Mouse (Mus musculus): ENCODE results near the gene Arsg.
"Not testable (repeated sequence)": the region's sequence is repeated elsewhere in the genome, so short reads cannot be mapped to it uniquely, and the experiment has no call there.

Arsg gene

DNA sequence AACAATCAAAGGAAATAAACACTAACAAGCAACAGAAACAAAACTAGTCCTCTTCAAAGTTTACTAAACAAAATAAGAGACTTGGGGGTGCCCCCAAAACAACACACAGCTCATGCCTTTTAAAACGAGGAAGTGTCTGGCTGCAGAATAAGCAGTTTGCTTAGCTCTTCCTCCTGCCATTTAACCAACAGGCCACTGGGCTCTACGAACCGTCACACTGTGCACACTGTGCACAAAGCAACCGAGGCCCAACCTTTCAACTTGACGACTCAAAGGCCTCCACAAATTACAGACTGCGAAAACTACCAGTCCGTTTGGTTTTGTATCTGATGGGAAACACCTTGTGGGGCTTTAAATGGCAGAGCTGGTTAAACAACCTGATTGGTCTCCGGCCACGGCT is 3.0 kb upstream of the Arsg start:
- DNase-seq (ENCODE audit: low spot score), result peak; percentile 28

DNA sequence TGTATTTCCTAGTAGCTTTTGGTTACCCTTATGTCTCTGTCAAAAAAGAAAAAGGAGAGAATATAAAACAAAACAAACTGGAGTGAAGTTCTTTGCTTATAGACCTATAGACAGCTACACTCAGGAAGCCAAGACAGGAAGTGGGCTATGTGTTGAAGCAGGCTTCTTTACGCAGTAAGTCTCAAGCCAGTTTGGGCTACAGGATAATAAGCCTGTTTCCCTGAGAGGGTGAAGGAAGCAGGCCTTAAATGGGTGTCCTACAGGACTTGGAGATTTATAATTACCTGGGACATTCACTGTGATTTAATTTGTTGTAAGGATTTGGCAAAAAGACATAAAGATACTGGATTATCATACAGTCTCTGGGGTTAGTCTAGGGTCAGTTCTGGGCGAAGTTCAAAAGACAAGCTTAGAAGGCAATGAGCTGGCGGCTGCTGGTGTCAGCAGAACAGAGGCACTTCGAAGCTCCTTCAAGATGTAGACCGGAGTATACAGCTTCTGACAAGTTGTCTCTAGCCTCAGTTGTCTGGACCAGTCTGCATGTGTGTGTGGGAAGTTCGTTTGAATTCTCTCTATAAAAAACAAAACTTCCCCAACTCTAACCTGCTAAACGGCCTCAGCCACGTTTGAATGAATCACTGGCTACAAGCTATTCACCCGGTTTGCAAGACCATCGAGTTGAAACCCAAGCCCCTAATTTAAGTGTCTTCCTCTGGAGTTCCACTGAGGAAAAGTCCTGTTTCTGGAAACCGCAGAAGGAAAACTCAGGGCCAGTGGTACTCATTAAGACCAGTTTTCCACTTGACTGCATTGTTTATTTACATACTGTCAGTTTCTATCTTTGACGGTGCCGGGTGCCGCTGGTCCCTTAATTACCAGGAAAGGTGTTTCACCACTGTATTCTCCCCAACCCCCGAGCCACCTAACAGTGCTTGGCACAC is 2.0 kb upstream of the Arsg start:
- peak; percentile 64 for DNase-seq (ENCODE audit: low spot score)

DNA sequence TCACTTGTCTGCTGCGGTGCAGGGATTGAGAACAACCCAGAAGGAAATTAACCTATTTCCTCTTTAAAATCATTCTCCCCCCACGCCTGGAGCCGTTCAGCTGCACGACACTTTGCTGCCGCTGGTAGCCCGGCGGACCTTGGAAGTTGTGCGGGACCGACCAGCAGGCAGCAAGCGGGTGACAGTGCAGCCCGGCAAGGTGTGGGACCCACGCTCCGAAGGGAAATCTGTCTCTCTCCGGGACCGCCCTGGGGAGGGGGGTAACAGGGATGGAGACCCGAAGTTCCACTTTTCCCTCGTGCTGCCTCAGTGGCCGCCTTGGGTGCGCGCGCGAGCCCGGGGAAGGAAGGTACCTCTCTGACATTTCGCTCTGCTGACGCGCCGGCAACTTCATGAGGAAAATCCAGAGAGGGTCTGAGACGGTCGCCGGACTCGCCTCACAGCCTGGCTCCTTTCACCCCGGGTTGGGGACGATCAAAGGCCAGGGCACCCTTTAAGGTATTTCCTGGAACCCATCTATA is 943 bp upstream of the Arsg start:
- peak; percentile 56 for DNase-seq (ENCODE audit: low spot score)

DNA sequence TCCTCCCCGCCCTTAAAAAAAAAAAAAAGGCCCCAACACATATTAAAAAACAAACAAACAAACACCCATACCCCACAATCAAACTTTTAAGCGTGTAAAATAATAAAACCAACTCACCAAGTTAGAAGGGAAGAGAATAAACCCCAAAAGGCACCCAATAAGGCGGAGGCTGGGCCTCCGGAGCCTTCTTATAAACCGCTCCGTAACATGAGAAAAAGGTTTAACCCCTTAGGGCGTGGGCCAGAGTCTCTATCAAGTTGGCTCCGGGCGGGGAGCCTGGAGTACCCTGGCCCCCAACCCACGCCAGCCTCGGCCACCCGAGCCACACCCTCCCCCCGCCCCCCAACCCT is 378 bp upstream of the Arsg start:
- no peak for DNase-seq (ENCODE audit: low spot score)

DNA sequence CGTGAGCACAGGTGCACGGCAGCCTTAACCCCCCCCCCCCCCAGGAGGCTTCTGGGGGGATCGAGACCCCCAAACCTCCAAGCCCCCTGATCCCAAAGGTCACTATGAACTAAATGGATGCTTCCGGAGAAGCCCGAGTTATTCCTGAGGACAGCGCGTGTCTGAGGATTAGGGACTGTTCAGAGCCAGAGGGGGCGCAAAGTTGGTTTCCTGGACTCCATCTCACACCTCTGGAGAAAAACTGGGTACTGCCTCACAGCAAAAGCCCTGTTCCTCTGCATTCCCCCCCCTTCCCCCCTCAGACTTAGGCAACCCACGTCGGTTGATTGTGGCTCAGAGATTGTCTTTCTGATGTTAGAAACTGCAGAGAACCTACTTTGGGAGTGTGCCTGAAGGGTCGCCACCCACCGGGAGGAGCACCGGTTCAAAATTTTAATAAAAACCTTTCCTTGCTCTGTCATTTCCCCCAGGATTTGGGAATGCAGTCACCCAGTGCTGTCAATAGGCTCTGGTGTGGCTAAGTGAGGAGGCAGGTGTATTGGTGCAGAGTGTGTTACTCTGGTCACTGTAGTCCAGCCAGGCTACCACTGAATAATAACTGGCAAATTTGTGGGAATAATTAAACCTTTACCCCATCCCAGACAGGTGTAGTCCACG is 1.0 kb downstream of the Arsg start:
- no peak for DNase-seq (ENCODE audit: low spot score)

DNA sequence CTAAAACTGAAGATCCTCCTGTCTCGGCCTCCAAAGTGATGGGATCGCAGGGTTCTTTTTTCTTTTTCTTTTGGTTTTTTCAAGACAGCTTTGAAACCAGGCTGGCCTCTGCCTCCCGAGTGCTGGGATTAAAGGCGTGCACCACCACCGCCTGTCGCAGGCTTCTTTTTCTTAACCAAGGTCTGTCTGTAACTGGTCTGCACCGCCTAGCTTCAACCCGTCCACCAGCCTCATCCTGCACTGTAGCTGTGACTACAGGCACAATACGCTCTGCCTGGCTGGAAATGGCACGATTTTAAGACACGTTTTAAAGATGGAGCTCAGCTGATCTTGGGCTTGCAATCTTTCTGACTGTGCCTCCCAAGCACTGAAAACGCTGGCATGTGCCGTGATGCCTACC is 1.7 kb downstream of the Arsg start:
- no peak for DNase-seq (ENCODE audit: low spot score)

DNA sequence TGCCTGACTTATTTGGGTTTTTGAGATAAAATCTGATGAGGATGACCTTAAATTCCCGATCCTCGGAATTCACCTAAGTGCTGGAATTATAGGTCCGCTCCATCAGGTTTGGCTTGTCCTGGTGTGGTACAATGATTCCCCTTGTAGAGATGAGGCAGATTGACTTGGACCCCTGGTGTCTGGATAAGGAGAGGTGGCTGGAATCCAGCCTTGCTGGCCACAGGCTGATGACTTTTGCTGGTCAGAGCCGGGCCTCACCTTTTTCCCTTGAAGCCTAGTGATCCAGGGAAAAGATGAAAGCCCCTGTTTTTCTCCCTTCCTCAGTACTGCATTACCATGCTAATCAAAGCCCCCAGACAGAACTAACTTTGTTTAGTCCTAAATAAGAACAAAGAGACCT is 2.5 kb downstream of the Arsg start:
- DNase-seq (ENCODE audit: low spot score), result no peak

DNA sequence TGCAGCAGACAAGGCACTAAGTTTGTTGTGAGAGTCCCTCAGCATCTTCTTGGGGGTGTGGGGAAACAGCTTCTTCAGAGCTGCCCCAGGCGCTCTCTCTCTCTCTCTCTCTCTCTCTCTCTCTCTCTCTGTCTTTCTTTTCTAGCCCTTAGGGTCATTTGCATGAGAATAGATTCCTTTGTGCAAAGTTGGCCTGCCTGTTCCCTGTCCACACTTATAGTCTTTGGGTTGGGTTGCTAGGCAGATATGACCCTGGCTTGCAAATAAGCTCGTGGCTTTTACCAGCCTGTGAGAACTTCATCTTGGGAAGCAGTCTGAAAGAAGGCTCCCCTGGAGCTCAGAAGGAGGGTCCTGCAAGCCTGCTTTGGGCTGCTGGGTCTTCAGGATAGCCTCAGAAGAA is 3.1 kb downstream of the Arsg start:
- DNase-seq (ENCODE audit: low spot score), result no peak

DNA sequence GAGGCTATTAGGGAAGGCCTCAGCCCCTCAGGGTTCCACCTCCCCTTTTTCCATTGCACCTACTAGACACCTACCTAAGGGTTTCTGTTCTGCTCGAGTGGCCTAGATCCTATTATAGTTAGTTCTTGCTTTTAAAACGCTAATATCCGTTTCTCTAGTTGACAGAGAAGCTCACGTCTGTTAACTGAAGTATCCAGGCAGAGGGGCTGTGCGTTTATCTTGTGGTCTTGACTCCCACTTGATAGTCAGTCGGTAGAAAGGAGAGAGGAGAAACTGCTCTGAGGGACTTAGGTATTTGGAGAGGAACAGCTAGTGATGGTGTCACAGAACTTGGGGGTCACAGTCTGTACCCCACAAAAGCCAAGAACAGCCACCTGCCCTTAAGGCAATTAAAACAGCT is 3.5 kb downstream of the Arsg start:
- no peak for DNase-seq (ENCODE audit: low spot score)

DNA sequence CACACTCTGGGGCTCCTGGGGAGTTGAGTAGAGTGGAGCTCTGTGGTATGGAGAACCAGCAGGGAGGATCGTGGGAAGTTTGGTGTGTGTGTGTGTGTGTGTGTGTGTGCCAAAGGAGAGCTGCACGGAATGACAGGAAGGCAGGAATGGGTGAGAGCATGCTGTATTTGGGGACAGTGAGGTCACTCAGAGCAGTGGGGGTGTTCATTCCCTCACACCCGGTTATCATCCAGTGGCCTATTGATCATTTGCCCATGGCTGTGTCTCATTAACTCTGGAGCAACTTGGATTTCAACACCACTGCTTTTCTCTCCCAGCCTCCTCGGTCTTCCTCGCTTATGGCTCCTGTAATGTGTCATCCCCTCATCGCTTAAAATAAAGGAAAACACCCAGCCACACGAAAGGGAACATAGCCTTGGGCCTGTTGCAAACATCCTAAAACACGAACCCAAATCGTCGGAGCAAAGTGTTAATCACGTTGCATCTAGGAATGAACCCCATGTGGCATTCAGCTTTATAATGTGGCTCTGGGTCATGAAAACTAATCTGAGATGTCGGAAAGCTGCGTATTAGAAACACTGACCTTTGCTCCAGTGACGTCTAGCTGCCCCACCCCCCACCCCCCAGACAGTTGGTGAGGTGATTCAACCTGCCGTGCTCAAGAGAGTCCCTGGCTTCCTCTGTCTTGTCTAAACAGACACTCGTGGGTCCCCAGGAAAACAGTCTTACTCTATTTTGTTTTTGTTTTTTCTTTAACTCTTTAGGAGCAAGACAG is 4.6 kb downstream of the Arsg start:
- no peak for DNase-seq (ENCODE audit: low spot score)

DNA sequence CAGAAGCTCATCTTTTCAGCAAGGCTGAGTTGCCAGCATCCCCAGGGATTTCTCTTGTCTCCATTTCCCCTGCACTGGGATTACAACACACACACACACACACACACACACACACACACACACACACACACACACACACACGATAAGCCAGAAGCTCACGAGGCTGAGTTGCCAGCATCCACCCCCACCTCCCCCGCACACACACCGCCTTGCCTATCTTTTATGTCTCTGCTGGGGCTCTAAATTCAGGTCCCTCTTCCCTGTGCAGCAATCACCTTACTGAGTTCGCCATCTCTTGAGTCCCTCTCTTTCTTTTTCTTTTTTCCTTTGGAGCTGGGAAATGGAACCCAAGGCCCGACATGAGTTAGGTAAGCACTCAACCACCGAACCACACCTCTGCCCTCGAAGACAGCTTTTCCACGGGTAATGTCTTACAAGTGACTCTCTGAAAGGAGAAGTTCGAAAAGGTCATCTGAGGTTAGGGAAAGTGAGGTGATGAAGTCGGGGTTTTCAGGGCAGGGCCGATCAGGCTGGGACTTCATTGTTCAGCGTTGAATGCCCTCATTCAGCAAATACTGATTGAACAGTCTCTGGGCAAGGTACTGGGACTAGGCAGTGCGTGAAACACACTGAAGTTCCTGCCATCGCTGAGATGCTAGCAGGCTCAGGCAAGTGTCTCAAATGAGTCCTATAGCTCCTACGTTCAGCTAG is 6.6 kb downstream of the Arsg start:
- no peak for DNase-seq (ENCODE audit: low spot score)

DNA sequence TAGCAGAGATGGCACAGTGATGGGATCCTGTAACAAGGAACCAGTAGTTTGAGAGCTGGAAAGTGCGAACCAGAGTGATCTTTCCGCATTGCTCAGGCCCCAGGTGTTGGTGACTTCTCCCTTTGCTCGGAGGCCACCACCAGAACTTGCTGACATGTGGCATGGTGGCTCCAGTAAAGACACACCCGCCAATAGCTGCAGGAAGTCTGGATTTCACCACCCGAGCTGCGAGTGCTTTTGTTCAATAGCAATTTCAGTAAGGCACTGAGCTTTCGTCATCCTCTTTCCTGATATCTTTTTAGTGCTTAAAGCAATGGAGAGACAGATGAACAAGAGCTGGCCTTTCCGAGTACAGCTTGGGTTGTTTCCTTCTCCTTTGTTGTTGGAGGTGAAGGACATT is 7.3 kb downstream of the Arsg start:
- no peak for DNase-seq (ENCODE audit: low spot score)

DNA sequence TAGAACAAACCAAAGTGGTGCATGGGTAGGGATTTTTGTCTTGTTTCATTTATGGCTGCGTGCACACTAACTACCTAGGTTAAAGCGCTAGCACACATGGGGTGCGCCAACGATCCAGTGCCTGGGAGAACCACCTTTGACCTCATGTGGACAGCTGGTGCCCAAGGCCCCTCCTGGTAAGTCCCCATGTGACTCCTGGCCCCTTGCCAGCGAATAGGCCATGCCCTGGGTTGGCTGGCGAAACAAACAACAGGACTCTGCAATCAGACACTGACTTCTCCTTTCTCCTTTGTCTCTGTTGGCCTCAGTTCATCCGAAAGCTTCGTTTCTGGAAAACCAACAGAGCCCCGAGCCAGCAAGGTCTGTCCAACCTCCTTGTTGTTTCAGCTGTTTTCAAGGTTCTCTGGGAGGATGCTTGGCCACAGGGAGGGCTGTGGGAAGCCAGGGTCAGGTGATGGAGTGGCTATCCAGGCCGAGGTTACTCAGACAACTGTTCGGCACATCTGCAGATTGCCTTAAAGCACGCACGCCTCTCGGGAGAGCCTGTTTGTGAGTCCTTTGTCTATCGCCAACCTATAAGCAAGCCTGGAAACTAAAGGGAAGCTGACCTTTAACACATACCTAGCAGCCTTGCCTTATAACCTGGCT is 12.3 kb downstream of the Arsg start:
- no peak for DNase-seq (ENCODE audit: low spot score)

DNA sequence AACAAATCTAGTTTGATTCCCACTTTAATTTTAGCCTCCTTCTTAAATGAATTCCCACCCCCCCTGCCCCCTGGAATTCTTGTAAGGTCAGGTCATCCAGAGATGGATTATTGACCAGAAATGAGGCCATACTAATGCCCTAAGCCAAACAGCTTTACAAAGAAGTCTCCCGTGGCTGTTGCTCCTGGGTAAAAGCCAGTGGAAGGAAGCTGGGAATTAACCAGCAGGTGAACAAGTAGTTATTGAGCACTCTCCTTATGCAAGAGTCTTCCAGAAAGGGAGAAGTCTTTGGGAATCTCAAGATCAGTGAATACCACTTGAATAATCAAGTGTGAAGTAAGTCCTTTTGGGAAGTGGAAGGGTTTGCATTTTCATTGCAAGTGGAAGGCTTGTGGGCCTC is 13.9 kb downstream of the Arsg start:
- DNase-seq (ENCODE audit: low spot score), result no peak

DNA sequence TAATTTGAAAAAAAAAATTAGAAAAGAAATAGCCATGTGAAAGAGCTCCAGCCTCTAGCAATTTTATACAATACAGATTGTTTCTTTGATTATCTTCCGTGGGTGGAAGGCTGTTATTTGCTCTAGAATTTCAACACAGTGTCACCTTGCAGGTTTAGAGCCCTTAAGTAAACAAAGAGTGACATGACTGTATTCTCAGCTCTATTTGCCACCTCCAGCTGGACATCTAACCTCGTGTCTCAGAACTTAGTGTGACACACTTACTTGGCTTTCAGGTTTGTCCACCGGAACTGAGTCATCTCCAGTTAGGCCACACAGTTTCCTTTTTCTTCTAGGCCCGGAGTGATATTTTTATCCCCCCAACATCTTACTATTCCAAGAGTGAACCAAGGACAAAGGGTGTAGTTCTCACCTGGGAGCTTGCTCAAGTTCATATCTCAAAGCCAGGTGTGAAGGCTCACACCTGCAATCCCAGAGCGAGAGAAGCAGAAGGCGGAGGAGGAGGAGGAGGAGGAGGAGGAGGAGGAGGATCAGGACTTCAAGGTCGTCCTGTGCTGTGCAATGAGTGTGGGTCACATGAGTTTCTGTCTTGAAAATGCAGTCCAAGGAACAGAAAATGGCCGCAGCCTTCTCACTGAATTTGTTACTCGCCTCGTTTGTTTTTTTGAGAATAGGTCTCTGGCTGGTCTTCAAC is 15.0 kb downstream of the Arsg start:
- DNase-seq (ENCODE audit: low spot score), result no peak

DNA sequence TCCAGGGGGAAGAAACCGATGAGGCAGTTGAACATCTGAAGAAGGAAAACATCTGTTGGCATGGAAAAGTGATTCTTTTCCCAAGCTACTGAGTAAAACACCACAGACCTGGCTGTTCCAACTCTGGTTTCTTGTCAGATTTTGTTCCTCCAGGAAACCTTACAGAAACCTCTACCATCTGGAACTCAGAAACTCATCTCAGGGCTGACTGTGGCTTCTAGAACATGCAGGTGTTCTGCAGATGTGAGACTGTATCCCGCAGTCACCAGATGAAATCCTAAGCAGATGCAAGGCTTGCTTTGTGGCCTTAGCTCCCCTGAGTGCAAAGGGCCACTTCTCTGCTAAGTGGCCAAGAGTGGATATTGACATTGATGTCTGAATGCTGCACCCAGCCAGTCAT is 16.6 kb downstream of the Arsg start:
- DNase-seq (ENCODE audit: low spot score), result no peak

DNA sequence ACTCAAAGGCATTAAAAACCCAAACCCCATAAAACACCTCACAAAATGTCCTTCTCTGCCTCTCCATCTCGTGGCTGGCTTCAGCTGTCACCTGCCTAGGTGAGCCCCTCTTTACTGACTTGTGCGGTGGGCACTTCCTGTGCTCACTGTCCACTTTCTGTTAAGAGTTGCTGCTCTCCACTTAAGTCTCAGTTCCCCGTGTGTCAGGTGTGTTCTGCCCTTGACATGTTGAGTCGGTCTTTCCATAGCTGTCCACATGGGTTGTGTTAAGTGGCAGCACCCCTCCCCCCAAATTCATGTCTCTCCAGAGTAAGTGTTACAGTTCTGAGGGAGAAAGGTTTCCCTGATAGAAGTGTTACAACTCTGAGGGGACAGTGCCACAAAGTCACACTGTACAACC is 18.7 kb downstream of the Arsg start:
- no peak for DNase-seq (ENCODE audit: low spot score)

DNA sequence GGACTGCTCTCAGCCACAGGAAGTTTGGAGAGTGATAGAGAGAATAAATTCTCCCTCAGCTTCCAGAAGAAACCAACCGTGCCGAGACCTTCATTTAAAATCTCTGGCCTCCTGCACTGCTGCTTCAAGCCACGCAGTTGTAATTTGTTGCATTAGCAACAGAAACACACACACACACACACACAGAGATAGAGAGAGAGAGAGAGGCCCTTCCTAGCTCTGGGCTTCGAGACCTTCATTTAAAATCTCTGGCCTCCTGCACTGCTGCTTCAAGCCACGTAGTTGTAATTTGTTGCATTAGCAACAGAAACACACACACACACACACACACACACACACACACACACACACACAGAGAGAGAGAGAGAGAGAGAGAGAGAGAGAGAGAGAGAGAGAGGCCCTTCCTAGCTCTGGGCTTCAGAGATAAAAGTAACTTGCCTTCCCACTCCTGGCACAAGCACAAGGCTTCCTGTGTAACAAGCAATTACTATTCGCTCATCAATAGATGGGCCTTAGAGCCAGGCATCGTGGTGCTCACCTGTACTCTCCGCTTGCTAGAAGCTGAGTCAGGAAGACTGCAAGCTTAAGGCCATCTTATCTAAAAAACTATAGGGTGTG is 19.8 kb downstream of the Arsg start:
- DNase-seq (ENCODE audit: low spot score), result not testable (repeated sequence)

DNA sequence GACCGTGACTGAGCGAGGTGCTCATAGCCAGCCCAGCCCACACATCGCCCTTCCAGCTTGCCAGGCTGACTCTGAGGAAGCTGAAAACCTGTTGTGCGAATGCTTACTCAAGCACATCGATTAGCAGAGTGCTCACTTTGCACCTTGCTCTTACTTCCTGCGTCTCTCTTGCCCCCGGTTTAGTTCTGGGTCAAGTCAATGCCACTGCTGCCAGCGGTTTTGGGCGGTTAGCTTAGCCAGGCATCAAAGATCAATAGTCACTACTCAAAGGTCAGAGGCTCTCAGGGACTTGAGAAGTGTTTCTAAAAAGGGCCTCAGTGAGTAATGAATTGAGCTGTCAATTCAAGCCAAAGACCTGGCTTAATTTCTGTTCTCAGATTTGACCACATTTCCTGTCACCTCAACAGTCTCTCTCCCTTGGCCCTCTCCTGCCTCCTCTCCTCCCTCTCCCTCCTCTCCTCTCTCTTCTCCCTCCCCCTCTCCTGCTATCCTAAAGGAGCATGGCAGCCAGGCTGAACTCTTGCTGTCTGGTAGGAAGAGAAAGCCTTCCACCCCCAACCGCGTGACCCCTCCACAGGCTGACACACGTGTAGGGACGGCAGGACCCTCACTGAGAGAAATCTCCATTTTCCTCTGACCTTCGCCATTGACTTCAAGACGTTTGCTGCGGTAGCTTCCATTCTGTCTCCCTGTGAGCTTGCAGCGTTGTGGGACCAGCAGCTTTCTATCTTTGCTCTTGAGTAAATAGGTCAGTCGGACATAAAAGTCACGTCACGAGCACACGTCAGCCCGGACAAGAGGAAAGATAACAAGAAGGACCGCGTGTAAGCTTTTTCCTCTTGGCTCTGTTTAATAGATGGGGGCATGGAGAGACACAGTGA is 22.0 kb downstream of the Arsg start:
- no peak for DNase-seq (ENCODE audit: low spot score)

Measured in T-cell, adult 2 months (primary cell).